Mouse (Mus musculus) heart, embryonic 16.5 days (tissue): ENCODE results near the gene Rgs18. TPM values are rescaled to one million over a fixed set of nuclear protein-coding genes. Genes with fewer than 3 reads are reported as not detected.

ENCODE experiments used
- ATAC-seq: fragments of 200-750 bp; cut with Nextera tagmentation; replicated peaks from 2 replicates; pipeline ENCODE4 v1.8.0; 2017; ENCODE audit warnings: moderate number of reproducible peaks; ENCODE audit not compliant: insufficient read depth, low FRiP score; ENCODE audit errors: extremely low read depth
- H3K27ac ChIP-seq: fragments of 300-500 bp; sonication (generic); 2 replicates; pipeline ENCODE4 v1.5.1; 2014; ENCODE audit warnings: mild to moderate bottlenecking, low read length, control low read depth, moderate library complexity
- H3K27me3 ChIP-seq: fragments of 300-500 bp; sonication (generic); 2 replicates; pipeline ENCODE4 v1.6.1; 2014; ENCODE audit warnings: low read length, mixed read lengths; ENCODE audit not compliant: control insufficient read depth, insufficient read depth
- H3K36me3 ChIP-seq: fragments of 300-500 bp; sonication (generic); 2 replicates; pipeline ENCODE4 v1.6.1; 2014; ENCODE audit not compliant: control insufficient read depth, insufficient read depth
- H3K4me1 ChIP-seq: fragments of 300-500 bp; sonication (generic); 2 replicates; pipeline ENCODE4 v1.6.1; 2014; ENCODE audit warnings: low read length, mixed read lengths; ENCODE audit not compliant: control insufficient read depth, insufficient read depth
- H3K4me2 ChIP-seq: fragments of 300-500 bp; sonication (generic); 2 replicates; pipeline ENCODE4 v1.6.1; 2014; ENCODE audit warnings: low read depth, mild to moderate bottlenecking, control low read depth, low read length
- H3K4me3 ChIP-seq: fragments of 300-500 bp; sonication (generic); 2 replicates; pipeline ENCODE4 v1.5.1; 2014; ENCODE audit warnings: mild to moderate bottlenecking, control low read depth, low read length
- H3K9ac ChIP-seq: fragments of 300-500 bp; sonication (generic); 2 replicates; pipeline ENCODE4 v1.6.1; 2014; ENCODE audit warnings: low read length, control low read depth
- H3K9me3 ChIP-seq: fragments of 300-500 bp; sonication (generic); replicated peaks from 2 replicates; pipeline ENCODE4 v1.6.1; 2016; ENCODE audit warnings: low read length; ENCODE audit not compliant: control insufficient read depth
- WGBS: fragments of 180-500 bp; shearing (Covaris S2); extraction: QIAGEN DNeasy Blood & Tissue Kit; methylation state at CpG from one replicate; pipeline ENCODE4 v1.1.7; 2014; 5-methylcytosine and 5-hydroxymethylcytosine counted together
- polyA plus RNA-seq: library from polyadenylated mRNA; unstranded; fragments of >200 nt; fragmentation: Nextera tagmentation; extraction: Ambion mirVana; gene quantifications from 2 replicates; pipeline ENCODE4 v1.2.1, GENCODE M21; 2015

Rgs18 gene
- 0.90 and 1.3 TPM in 2 replicates for polyA plus RNA-seq

GRCm38 (mm10) chr1:144775331-144775730 is at the start of gene Rgs18:
Rgs18 (minus strand) TSS chr1:144775435.
- Histone ChIP-seq H3K9ac (no peak within 1 kb of the TSS), H3K4me1 (no peaks in the 10 kb centered on the region), H3K36me3 (no peaks in the 10 kb centered on the region), H3K27ac (no peak within 1 kb of the TSS), H3K9me3 (no peaks in the 10 kb centered on the region), H3K4me2 (no peak within 1 kb of the TSS), H3K27me3 (no peaks in the 10 kb centered on the region), H3K4me3 (no peak within 1 kb of the TSS)
- ATAC-seq = no peak
- WGBS = 78% methylated on average over 5 of the region's 5 CpGs

- Histone ChIP-seq H3K4me2 (no peak overlapping the region), H3K4me3 (no peak overlapping the region), H3K27me3 (no peaks in the 10 kb centered on the region), H3K9ac (no peak overlapping the region), H3K36me3 (no peaks in the 10 kb centered on the region), H3K9me3 (no peaks in the 10 kb centered on the region), H3K27ac (no peak overlapping the region), H3K4me1 (no peaks in the 10 kb centered on the region)
- no peak for ATAC-seq
- 73% methylated on average over 1 of the region's 1 CpGs for WGBS
These were observed 841 bp downstream of the Rgs18 start for GRCm38 (mm10) chr1:144774394-144774793.

- 42% methylated on average over 2 of the region's 2 CpGs for WGBS
- Histone ChIP-seq H3K4me1 (no peaks in the 10 kb centered on the region), H3K4me3 (no peak overlapping the region), H3K27ac (no peak overlapping the region), H3K36me3 (no peaks in the 10 kb centered on the region), H3K9ac (no peak overlapping the region), H3K9me3 (no peaks in the 10 kb centered on the region), H3K27me3 (no peaks in the 10 kb centered on the region), H3K4me2 (no peak overlapping the region)
- ATAC-seq = no peak
These were observed 9.0 kb downstream of the Rgs18 start for GRCm38 (mm10) chr1:144766218-144766617.

- no peak overlapping the region for H3K4me3 ChIP-seq
- H3K9ac ChIP-seq = no peak overlapping the region
- no peaks in the 10 kb centered on the region for H3K9me3 ChIP-seq
- no peak overlapping the region for H3K27ac ChIP-seq
- H3K27me3 ChIP-seq = no peaks in the 10 kb centered on the region
- H3K4me1 ChIP-seq = no peaks in the 10 kb centered on the region
- no peak overlapping the region for H3K4me2 ChIP-seq
- ATAC-seq = no peak
- H3K36me3 ChIP-seq = no peaks in the 10 kb centered on the region
- WGBS = 74% methylated on average over 3 of the region's 3 CpGs
These were observed 14.4 kb downstream of the Rgs18 start for GRCm38 (mm10) chr1:144760792-144761191.

- no peak for ATAC-seq
- WGBS = 73% methylated on average over 3 of the region's 3 CpGs
- Histone ChIP-seq H3K27ac (no peak overlapping the region), H3K36me3 (no peaks in the 10 kb centered on the region), H3K4me3 (no peak overlapping the region), H3K9ac (no peak overlapping the region), H3K9me3 (no peaks in the 10 kb centered on the region), H3K27me3 (no peaks in the 10 kb centered on the region), H3K4me1 (no peaks in the 10 kb centered on the region), H3K4me2 (no peak overlapping the region)
These were observed 24.5 kb downstream of the Rgs18 start for GRCm38 (mm10) chr1:144750763-144751162.

- Histone ChIP-seq H3K27ac (no peak overlapping the region), H3K27me3 (no peaks in the 10 kb centered on the region), H3K4me3 (no peak overlapping the region), H3K9ac (no peak overlapping the region), H3K9me3 (no peaks in the 10 kb centered on the region), H3K4me1 (no peaks in the 10 kb centered on the region), H3K4me2 (no peak overlapping the region), H3K36me3 (no peaks in the 10 kb centered on the region)
- WGBS = 82% methylated on average over 1 of the region's 1 CpGs
- no peak for ATAC-seq
These were observed 29.1 kb downstream of the Rgs18 start for GRCm38 (mm10) chr1:144746182-144746581.

- H3K4me1 ChIP-seq = no peaks in the 10 kb centered on the region
- no peak for ATAC-seq
- H3K4me2 ChIP-seq = no peak overlapping the region
- no peak overlapping the region for H3K27ac ChIP-seq
- no peaks in the 10 kb centered on the region for H3K36me3 ChIP-seq
- WGBS = 74% methylated on average over 6 of the region's 6 CpGs
- H3K4me3 ChIP-seq = no peak overlapping the region
- H3K27me3 ChIP-seq = no peaks in the 10 kb centered on the region
- H3K9me3 ChIP-seq = no peaks in the 10 kb centered on the region
- H3K9ac ChIP-seq = no peak overlapping the region
These were observed 37.5 kb downstream of the Rgs18 start for GRCm38 (mm10) chr1:144737739-144738138.

- Histone ChIP-seq H3K27ac (no peak overlapping the region), H3K4me3 (no peak overlapping the region), H3K9ac (no peak overlapping the region), H3K4me2 (no peak overlapping the region), H3K9me3 (no peaks in the 10 kb centered on the region), H3K27me3 (no peaks in the 10 kb centered on the region), H3K36me3 (no peaks in the 10 kb centered on the region), H3K4me1 (no peaks in the 10 kb centered on the region)
- ATAC-seq = no peak
- WGBS = 77% methylated on average over 4 of the region's 4 CpGs
These were observed 54.5 kb downstream of the Rgs18 start for GRCm38 (mm10) chr1:144720736-144721135.

- WGBS = 47% methylated on average over 2 of the region's 2 CpGs
- no peaks in the 10 kb centered on the region for H3K36me3 ChIP-seq
- no peaks in the 10 kb centered on the region for H3K9me3 ChIP-seq
- no peak overlapping the region for H3K4me3 ChIP-seq
- no peak for ATAC-seq
- no peak overlapping the region for H3K27ac ChIP-seq
- no peaks in the 10 kb centered on the region for H3K27me3 ChIP-seq
- no peak overlapping the region for H3K9ac ChIP-seq
- H3K4me2 ChIP-seq = no peak overlapping the region
- H3K4me1 ChIP-seq = peaks cover 4% of the 10 kb centered on the region; the same call in 1 of the 2 replicates
These were observed 70.9 kb downstream of the Rgs18 start for GRCm38 (mm10) chr1:144704373-144704772.
